Mouse (Mus musculus) thymus, adult 2 months (tissue): ENCODE data around the gene Erc2.

ENCODE experiments used
- CTCF ChIP-seq: fragments of 200-500 bp; IDR thresholded peaks from 2 replicates; pipeline ENCODE4 v1.5.1; 2012; ENCODE audit warnings: mild to moderate bottlenecking, control low read depth, low read length, moderate library complexity, borderline replicate concordance; ENCODE audit not compliant: control insufficient read depth, poor library complexity, insufficient read depth; ENCODE audit errors: extremely low read depth
- POLR2A ChIP-seq: fragments of 200-500 bp; IDR thresholded peaks from 2 replicates; pipeline ENCODE4 v1.6.1; 2012; ENCODE audit warnings: mild to moderate bottlenecking, low read length, control low read depth, moderate library complexity; ENCODE audit not compliant: control insufficient read depth, poor library complexity, insufficient read depth; ENCODE audit errors: extremely low read depth

DNA sequence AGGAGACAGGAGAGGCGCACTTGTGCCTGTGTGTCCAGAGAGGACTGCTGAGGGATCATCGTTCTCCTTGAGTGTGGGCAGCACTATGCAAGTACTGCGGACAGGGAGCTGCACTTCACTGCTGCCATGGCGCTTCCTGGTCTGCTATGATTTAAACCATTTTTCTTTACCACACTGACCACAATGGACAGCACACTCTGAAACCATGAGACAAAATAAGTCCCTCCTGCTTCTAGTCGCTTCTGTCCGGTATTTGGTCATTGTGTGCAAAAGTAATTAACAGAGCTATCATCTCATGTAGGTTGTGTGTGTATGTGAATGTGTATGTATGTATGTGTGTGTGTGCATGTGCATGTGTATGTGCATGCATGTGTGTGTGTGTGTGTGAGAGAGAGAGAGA is 200.3 kb downstream of the Erc2 start:
- no peak for TF ChIP-seq POLR2A
- no peak for TF ChIP-seq CTCF
